Mouse (Mus musculus) kidney, postnatal 25 days (tissue): Measurements from ENCODE around the gene Cd93.

ENCODE experiments used
- DNase-seq, 2 experiments: peaks; one replicate each; pipeline ENCODE4 v3.0.0; 2021; ENCODE audit warnings: mixed read lengths in 2 of 2

Gene Cd93

DNA sequence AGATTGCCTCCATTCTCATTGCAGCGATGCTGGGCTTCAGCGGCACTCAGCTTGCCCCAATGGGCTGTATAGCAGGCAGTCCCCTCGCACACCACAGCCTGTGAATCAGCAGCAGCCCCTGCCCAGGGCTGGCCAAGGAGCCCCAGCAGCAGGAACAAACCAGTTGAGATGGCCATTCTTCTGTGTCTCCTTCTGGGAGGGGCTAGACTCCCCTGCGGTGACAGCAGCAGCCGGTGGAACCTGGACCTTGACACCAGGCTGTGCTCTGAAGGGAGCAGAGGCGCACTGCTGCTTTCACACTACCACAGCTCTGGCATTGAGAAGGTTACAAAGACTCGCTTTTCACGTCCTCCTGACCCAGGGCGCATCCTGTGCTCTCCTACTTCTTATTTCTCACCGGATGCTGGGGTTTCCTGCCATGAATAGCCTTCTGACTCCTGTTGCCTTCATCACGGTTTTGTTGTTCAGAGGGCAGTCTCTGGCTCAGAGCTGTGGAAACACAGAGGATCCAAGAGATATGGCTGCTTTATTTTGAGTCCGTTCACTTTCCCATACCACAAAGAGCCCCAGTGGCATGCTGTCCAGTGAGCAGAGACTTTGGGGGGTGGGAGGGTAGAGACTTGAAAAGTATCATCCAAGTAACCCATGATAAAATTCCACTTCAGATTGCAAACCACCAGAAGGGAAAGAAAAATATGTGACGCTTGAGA lies at the start of gene Cd93:
Cd93 (minus strand) TSS at position 315 of the 710 bp plus-strand sequence.
- peak; percentile 62 to 83 for DNase-seq

DNA sequence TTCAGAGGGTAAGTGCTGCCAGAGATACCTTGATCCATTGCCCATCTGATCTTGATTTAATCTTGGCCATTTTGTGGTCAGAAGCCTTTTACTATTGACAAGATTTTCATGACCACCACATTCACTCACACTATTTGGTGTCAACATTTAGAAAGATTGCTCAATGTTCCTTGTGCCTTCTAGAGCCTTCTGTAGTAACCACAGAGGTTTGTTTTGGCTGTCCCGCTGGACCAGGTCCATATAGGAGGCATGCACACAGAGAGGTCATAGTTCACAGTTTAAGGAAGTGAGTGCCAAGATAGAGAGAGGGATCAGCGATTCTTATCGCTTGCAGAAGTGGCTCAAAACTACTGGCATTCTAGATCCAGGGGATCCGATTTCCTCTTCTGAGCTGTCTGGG lies 48.7 kb upstream of the Cd93 start:
- no peak for DNase-seq

DNA sequence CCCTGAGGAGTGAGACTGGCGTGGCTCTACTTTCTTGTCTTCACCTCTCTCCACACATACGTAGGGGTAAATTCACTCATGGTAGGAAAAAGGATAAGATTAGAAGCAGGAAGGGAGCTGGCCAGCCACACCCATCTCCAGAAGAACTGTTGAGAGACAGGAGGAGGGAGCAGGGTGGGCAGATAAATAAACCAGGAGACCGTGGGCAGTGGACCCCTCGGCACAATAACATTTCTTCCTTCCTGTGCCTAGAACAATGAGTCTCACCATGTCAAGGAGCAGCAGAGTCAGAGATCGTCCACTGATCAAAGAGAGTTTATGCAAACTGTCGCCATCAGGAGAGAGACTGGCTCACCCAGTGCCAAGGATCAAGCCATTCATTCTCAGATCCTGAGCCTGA lies 46.8 kb upstream of the Cd93 start:
- no peak for DNase-seq

DNA sequence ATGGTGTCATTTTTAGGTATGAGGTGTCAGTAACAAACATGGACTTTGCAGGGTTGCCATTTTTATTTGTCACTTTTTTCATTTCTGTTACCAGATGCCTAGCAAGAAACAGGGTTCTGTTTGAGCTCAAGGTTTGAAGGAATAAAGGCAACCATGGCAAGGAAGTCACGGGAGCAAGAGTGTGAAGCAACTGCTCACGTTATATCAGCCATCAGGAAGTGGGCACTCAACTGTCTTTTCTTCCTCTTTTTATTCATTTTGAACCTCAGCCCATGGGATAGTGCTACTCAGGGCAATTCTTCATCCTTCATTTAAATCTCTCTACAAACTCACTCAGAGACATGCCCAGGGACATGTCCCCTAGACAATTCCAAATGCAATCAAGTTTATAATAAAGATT lies 45.5 kb upstream of the Cd93 start:
- DNase-seq = no peak

DNA sequence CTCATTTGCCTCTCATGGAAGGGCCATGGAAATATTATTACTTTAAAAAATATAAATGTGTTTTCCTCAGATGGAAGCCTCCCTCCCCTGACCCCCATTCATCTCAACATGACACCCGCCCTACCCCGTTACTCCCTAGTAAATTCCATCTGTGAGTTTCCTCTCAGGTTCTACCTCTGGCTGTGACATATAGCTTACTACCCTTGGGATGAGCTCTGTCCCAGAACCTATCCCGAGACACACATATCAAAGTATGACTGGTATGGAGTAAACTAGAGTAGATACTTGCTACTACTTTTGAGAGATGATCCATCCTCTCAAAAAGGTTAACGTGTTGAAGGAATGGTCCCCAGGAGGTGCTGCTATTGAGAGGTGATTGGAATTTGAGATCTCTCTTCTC lies 42.2 kb upstream of the Cd93 start:
- DNase-seq = no peak

DNA sequence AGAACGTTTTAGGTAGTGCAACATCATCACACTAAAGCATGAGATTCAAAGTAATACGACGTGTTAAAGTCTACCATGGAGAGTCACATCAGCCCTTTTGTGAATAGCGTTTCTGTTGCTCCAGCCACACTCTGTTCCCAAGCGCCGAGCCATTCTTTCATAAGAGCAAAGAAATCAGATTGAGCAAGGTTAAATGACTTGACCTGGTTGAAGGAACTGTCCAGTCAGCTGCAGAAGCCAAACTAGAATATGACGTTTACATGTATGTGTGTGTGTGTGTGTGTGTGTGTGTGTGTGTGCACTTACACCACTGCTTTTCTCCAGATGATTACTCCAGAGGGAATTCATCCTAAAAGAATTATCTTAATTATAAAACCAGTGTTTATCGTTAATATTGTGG lies 37.0 kb upstream of the Cd93 start:
- DNase-seq = no peak

DNA sequence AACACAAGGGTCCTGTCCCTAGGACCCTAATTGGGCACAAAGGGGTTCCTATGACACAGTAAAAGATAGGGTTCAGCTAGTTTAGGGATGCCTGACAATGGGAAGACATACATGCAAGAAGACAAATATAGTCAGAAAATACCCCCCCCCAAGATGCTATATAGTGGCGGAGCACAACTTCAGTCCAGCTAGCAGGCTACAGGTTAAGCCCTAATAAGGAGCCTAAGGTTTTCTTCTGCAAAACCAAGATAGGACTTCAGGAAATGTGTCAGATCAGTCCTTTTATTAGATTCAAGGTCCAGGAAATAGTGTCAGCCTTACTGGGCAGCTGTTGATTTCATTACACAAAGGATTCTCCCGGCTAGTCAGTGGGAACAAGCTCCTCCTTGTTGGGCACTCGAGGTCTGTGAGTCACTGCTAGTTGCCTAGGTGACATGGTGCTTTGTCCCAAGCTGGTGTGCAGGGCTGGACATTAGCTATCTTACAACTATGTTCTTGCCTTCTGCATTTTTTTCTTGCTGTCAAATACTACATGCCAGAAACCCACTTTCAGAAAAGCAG lies 34.9 kb upstream of the Cd93 start:
- DNase-seq = peak; percentile 56 to 80

DNA sequence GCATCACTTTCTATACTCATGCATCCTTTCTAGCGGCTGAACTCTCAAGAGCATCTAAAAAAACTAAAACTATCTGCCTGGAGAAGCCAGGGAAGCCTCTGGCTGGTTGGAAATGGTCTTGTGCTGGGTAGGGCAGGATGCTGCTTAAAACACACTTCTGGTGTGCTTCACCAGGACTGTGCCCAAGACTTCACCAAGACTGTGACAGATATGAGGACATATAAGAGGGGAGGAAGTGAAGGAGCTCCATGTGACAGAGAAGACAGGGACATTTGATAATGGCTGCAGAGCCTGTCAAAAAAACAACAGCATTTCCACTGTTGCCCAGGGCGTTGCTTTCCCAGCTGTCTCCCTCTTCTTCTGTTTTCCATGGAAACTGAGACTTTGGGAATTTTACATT lies 34.0 kb upstream of the Cd93 start:
- DNase-seq = no peak

DNA sequence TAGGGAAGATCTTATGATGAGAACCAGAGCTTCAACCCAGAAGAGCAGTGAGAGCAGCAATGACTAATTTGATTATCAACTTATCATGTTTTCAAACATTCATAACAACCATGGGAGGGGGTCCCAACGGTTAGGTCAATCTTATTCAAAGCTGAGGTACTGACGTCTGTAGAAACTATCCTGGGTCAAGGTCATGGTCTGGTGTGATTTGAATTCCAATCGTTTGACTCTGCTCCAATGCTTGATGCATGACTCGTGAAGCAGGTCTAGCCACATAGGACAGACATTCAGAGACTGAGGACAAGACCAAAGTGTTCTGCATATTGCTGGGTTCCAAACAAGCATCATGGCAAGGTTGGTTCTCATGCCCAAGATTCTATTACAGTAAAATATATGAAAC lies 33.2 kb upstream of the Cd93 start:
- no peak for DNase-seq

DNA sequence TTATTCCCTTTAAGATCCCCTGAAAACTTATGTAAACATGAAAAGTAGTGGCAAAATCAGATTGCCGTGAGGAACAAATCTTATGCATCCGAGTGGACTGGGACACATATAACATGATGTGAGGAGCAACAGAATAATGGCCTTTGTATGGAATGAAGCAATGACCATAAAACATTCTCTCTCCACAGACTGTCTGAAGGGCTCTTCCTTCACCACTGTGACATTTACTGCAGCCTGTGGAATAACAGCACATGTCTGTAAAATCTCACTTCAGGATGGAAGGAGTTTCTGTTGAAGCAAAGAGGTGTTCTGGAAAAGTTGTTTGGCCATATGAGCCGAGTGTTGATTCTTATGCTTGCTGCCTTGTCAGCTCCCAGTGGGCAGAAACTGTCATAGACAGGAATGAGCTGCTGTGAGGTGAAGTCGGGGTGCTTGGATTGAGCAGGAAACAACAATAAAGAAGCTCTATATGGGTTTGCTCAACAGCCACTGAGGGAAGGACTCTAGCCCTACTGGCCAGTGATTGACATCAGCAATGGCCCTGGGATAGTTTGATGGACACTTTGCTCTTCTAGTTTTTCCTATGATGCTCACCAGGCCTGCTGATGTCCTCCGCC lies 32.6 kb upstream of the Cd93 start:
- DNase-seq = no peak

DNA sequence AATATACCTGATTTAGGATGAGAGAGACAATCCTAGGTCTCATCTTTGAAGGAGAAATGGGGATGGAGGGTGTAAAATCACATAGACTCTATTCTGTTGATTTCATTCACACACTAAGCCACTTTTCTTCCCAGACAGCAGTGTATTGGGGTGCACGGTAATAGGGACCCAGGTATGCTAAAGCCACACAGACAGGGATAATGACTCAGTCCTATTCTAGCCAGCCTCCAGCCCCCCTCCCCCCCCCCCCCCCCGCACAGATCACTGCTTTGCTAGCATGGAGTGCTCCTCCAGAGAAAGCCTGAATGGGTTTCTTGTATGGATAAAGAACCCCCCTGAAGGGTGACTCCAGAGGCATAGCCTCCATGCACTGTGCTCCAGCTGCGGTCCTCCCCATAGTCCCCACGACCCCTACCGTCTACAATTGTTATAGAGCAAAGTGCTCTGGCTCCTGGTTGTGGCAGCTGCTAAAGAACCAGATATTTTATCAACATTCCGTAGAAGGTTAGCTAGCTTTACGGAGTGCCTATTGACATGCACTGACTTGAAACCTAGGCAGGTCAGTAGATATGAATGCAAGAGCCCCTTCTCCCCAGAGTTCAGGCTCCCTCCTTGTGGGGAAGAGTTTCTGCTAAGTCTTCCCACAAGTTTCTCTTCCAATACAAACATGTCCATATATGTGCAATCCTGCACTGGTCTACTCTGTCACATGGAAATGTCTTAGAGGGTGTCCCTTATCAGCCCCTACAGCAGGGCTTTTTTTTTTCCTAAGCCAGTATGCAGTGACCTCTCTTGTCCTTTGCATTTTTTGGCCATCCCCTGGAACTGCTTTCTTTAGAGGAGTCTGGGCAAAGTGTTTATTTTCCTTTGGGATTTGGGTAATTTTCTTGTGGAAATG lies 26.2 kb upstream of the Cd93 start:
- DNase-seq = no peak

DNA sequence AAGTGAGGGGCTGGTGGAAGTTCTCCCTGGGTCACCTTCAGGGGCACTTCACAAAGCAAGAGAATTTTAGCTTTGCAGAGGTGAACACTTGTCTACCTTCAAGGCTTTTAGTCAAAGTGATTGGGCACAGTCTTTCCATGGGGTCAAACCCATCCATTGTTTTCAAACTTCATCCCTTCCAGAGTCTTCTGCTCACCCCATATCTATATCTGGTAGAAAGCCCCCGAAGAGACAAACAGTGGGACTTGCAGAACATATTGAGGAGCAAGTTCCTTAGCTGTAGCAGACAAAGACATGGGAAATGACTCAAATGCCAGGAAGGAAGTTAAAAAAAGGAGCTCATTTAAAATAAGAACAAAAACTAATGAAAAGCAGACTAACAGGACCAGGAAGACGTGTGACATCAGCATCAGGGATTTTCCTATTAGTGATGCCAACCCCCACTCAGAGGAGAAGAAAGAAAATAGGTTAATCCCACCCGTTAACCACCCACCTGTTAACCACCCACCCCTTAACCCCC lies 24.6 kb upstream of the Cd93 start:
- DNase-seq = no peak

DNA sequence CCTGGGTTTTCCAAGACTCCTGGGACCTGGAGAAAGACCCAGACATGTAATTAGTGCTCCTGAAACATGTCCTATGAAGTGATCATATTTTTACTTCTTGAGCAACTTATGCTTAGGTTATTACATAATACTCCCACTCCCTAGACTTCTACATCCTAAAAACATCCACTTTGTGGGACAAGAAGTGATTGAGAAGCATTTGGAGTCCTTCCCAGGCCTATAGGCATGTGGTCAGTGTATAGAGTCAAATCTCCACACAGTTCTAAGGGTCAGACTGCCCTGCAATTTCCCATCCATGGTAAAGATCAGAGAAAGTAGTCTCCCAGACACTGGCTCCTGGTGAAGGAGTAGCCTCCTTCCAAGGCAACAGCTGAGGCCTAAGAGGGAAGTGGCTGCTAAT lies 12.0 kb upstream of the Cd93 start:
- DNase-seq = no peak

DNA sequence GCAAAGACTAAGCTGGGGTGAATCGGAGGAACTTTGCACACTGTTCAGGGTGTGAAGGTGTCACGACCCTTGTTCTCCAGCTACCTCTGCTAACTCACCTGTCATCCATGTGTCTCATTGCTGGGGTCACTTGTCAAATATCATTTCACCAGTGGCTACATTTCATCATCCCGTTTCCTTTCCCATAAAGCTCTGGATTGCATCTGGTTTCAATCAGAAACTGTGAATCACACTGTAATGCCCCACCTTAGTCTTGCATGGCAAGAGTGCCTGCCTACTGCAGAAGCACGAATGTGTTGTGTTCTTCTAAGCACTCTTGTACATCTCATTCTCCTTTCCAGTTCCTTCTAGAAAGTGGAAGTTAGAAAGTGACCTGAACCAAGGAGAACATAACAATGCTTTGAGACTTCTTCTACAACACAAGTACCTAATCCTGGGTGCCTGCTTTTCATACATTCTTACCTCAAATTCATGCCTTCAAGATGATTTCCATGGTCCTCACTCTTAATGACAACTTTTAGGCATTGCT lies 10.7 kb upstream of the Cd93 start:
- no peak for DNase-seq

DNA sequence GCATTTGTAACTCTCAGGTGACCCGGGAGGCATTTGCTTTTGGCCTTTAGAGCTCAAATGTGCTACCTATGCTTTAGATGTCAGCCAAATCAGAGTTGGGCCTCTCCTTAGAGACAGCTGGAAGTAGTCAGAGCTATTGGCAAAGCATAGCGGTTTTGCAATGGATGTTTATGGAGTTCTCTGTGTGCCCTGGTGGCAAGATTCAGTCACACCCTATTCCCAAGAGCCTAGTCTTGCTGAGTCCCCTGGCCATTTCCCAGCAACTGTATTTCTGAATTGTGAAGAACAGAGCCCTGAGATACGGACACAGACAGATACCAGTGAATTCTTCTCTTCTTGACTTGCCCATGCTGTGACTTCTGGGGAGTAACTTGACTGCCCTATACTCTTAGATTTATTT lies 9.7 kb upstream of the Cd93 start:
- DNase-seq = no peak

DNA sequence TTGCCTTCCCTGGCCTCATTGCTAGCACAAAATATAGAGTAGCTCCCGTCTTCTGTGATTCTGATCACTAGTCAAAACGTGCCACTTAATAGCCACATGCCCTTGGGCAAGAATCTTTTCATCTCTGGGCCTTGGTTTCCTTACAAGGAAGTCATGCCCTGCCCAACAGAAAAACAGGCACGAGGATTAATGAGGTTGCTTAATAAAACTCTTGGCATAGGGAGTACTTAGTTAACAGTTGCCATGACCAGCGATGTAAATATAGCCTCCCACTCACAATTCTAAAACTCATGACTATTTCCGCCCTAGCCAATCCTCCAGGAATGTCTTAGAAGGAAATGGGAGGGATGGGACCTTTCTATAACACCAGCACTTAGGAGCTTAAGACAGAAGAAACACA lies 8.1 kb upstream of the Cd93 start:
- no peak for DNase-seq

DNA sequence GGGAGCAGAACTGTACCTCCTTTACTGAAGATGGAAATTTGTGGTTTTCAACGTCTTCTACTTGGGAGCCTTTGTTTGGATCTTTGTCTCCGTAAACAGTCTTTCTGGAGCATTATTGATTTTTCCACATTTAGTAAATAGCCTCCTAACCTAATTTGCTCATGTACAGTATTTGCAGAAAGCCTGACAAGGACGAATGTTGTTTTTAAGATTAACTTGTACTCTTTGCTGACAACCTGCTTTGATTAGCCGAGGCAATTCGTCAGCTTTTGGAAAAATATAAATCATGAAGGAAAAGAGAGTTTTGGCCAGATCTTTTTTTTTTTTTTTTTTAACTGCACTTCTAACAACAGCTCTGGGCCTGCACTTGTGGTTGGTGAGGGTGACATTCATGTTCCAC lies 7.3 kb upstream of the Cd93 start:
- no peak for DNase-seq

DNA sequence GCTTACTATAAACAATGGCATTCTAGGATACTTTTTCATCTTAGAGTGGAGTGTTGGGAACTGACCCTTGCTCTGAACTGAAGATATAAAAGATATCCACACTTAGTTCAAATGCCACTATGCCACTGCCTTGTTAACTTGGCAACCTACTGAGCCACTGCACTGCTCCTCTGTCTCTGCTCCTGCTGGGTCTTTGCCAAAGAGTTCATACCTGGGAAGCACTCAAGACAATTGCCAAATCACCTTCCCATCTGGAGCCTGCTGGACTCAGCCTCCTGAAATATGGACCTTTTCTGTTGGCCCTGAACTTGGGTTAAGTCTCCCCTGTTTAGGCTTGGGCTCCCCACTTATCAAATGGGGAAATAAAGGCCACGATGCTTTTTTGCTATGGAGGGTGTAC lies 6.3 kb upstream of the Cd93 start:
- DNase-seq = peak in 1 of 2 experiments; percentile 29

DNA sequence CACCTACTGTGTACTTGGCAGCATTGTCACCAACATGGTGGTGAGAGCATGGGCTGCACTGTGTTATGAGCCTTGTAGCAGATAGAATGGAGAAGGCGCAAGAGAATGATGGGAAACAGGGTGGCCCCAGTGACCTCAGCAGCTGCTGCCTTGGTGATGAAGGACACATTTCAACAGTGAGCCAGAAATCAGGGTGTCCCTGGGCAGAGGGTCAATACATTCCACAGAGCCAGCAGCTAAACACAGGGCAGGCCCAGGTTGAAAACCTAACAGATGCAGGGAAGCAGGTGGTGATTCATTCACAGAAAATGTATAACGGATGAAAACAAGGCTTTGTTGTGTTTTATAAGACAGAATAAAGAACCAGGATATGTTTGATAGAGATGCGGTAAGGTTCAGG lies 3.1 kb upstream of the Cd93 start:
- no peak for DNase-seq

DNA sequence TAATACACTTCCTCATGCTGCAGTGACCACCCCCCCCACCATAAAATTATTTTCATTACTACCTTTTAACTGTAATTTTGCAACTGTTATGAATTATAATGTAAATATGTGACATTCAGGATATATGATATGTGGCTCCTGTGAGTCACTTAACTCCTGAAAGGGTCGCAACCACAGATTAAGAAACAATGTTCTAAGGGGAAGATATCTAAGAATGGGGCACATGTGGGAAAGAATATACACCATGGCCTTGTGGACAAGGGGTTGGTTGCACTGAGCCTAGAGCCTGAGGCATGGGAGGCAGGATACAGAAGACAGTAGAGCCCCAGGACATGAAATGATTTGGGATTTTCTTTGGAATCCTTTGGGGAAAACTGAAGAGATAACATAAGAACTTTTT lies 2.3 kb upstream of the Cd93 start:
- DNase-seq = no peak

DNA sequence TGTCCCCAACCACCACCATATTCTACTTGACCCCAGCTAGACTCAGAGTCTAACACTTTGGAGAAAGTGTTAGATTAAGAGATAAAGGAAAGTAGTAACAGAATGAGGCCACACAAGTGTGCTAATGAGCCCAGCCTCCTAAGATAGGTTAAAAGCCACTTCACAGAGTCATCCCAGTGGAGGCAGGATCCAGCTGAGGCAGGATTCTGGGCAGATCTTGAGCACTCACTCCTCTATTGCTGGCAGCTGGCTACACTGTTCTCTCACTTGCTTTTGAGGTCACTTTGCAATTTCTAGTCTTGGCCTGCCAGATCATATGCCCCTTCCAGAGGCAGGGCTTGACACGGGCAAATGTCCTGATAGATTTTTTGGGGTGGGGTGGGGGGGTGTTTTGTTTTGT lies 1.1 kb upstream of the Cd93 start:
- no peak for DNase-seq

DNA sequence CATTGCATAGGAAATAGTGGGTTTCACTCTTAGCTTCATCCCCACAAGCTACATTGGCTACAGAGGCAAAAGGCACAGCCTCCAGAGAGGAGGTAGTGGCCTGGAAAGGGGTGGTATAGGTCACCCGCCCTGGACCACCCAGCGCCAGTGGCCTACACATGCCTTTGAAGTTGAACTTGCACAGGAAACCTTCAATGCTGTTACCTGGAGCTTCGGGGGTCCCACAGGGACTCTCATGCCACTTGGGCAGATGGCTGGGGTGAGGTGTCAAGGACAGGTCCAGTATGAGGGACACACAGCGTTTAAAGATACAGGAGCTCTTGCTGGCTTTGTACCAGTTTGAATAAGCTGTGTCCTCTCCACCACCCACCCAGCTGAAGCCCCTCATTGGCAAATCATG lies 653 bp downstream of the Cd93 start:
- DNase-seq = peak in 1 of 2 experiments; percentile 36

DNA sequence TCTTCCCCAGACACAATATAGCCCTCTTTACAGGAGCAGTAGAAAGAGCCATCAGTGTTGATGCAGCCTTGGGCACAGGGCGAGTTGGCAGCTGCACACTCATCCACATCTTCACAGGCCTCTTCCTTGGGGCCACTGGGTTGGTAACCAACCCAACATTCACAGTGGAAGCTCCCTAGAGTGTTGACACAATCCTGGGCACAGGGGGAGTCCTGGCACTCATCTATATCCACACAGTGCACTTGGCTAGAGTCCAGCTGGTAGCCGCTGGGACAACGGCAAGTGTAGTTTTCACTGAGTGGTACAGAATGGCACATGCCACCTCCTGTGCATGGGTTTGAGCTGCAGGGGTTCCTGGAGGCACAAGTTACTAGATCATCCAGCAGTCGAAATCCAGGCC lies 1.2 kb downstream of the Cd93 start:
- DNase-seq = peak; percentile 24 to 39
